In genomic region chr8:122720811-122721640, GRCm38 (mm10) we compare ENCODE assay signal across 8 mouse cellular contexts. TPM values are rescaled to one million over a fixed set of nuclear protein-coding genes. Genes with fewer than 3 reads are reported as not detected.
A peak's percentile ranks its signal among the peaks of the same experiment; 100 is the strongest.
DNase-seq lines count a peak whose midpoint lies in the region; ATAC-seq lines count a peak whose summit lies in the region.

No protein-coding gene starts in this region.

- peak; percentile 32 for ATAC-seq in hindbrain, embryonic 12.5 days (ENCODE audit: low FRiP score)

- 57% methylated on average over 14 of the region's 14 CpGs for WGBS in hindbrain, embryonic 12.5 days

- 0 out of 2 replicates have a peak overlapping the region, but pooled peaks have one; percentile 36 for H3K9ac ChIP-seq in hindbrain, embryonic 12.5 days

- no peak overlapping the region for H3K4me3 ChIP-seq in hindbrain, embryonic 12.5 days
- peak overlapping the region; percentile 88 for H3K4me3 ChIP-seq in megakaryocyte, embryonic 14.5 days (replicated peaks)

- peaks cover 30% of the 10 kb centered on the region for H3K27me3 ChIP-seq in hindbrain, embryonic 12.5 days
- peaks cover 38% of the 10 kb centered on the region for H3K27me3 ChIP-seq in megakaryocyte, embryonic 14.5 days (replicated peaks)

- no peaks in the 10 kb centered on the region for H3K36me3 ChIP-seq in hindbrain, embryonic 12.5 days
- H3K36me3 ChIP-seq in megakaryocyte, embryonic 14.5 days (replicated peaks; ENCODE audit: low read length), result no peaks in the 10 kb centered on the region

- H3K9me3 ChIP-seq in hindbrain, embryonic 12.5 days (replicated peaks), result no peaks in the 10 kb centered on the region
- H3K9me3 ChIP-seq in megakaryocyte, embryonic 14.5 days, result no peaks in the 10 kb centered on the region

- H3K4me2 ChIP-seq in hindbrain, embryonic 12.5 days (replicated peaks), result peak overlapping the region; percentile 31; the same call in 1 of the 2 replicates

- H3K4me1 ChIP-seq in hindbrain, embryonic 12.5 days, result peaks cover 24% of the 10 kb centered on the region
- H3K4me1 ChIP-seq in megakaryocyte, embryonic 14.5 days, result peaks cover 93% of the 10 kb centered on the region

- peak; percentile 24 for DNase-seq in kidney, adult 18-20 months
- DNase-seq in kidney, postnatal 4 days, result no peak
- DNase-seq in cerebellum, postnatal 36 days, result peak; percentile 42 to 48
- peak; percentile 86 for DNase-seq in thymus, postnatal 0 days (ENCODE audit: low spot score)
- DNase-seq in adipocyte (ENCODE audit: low spot score), result no peak
- DNase-seq in urinary bladder, postnatal 4 days (ENCODE audit: low spot score in 2 of 2), result no peak

- peak overlapping the region; percentile 81 for H3K27ac ChIP-seq in hindbrain, embryonic 12.5 days

RNA-seq across cellular contexts. Expression of gene Cbfa2t3, which starts 22.1 kb away (rescaled TPM):
- polyA plus RNA-seq in hindbrain, embryonic 12.5 days (2016; fragmentation: Nextera tagmentation; extraction: Ambion mirVana), result 17.1 and 17.3 TPM in 2 replicates
- polyA plus RNA-seq in megakaryocyte, embryonic 14.5 days (2012; ENCODE audit: insufficient read depth, low replicate concordance), result 54.9 and 189 TPM in 2 replicates
- polyA plus RNA-seq in thymus, postnatal 0 days (2015; fragmentation: Nextera tagmentation; extraction: Ambion mirVana), result 15.2 and 16.7 TPM in 2 replicates

RNA-seq across cellular contexts. Expression of gene Acsf3, which starts 54.3 kb away (rescaled TPM):
- polyA plus RNA-seq in hindbrain, embryonic 12.5 days (2016; fragmentation: Nextera tagmentation; extraction: Ambion mirVana), result 15.1 and 17.6 TPM in 2 replicates
- polyA plus RNA-seq in megakaryocyte, embryonic 14.5 days (2012; ENCODE audit: insufficient read depth, low replicate concordance), result 9.9 and 23.1 TPM in 2 replicates
- 13.8 and 14.0 TPM in 2 replicates for polyA plus RNA-seq in thymus, postnatal 0 days (2015; fragmentation: Nextera tagmentation; extraction: Ambion mirVana)

Comparison
In these comparisons a context has a peak if more than half of its experiments do, and no peak if none do; other contexts are left out.
1. DNase-seq: peak in kidney, adult 18-20 months (single experiment), cerebellum, postnatal 36 days (2 of 2) and thymus, postnatal 0 days (single experiment); none in kidney, postnatal 4 days (0 of 2), adipocyte (single experiment) and urinary bladder, postnatal 4 days (0 of 2).